Mouse (Mus musculus): ENCODE measurements around the gene Pdzd2.

DNA sequence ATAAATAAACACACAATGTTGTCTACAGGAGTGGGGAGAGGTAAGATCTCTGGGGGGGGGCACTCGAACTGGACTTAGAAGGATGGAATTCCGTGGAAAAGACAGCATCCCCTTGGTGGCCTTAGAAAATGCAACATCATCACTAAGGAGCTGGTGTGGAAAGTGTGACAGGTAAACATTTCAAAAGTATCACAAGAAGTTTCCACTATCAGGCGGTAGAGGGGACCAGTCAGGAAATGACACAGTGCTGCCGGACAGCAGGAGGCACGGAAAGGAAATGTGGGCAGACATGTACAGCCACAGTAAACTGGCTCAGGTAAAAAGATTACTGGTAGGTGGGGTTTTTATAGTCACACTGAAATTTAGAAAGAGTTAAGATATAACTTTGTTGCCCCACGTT is 160.5 kb downstream of the Pdzd2 start:
- TF ChIP-seq CTCF (IDR thresholded peaks at IDR 0.05; ENCODE audit: insufficient read depth, low read length) (no peak), POLR2A (IDR thresholded peaks at IDR 0.05; ENCODE audit: borderline replicate concordance, extremely low read depth, low read depth, low read length) (no peak)

Measured in lung, adult 2 months (tissue).